Mouse (Mus musculus): ENCODE results near the gene Nfasc.

Nfasc gene

DNA sequence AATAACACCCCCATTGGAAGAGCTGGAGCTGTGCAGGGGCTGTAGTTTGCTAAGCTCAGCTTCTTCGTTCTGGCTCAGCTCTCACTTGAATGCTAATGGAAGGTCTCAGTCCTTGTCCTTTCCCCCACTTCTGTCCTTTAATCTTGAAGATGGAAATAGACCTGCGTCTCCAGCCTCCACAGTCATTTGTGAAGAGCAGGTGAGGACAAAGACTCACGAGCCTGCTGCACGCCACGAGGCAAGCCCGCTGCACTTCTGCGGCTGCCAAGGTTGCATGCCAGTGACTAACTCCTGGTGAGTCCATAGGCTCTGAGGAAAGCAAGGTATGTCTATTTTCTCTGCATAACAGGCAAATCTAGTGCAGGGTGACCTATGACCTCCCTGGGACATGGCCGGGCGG is 88.4 kb downstream of the Nfasc start:
- TF ChIP-seq NANOG (IDR thresholded peaks at IDR 0.05; ENCODE audit: borderline replicate concordance, low read length) (no peak), CTCF (conservative IDR thresholded peaks at IDR 0.05; ENCODE audit: low read length) (no peak), POU5F1 (IDR thresholded peaks at IDR 0.05; ENCODE audit: borderline replicate concordance, low read length) (no peak)
- peaks cover 40% of the 10 kb centered on the region for H3K4me1 ChIP-seq (replicated peaks; ENCODE audit: low read depth, low read length)
- H3K27me3 ChIP-seq (ENCODE audit: insufficient read depth, low read length): no peaks in the 10 kb centered on the region
- no peaks in the 10 kb centered on the region for H3K36me3 ChIP-seq (ENCODE audit: insufficient read depth, low read length)
- peak overlapping the region; percentile 60 for H3K4me3 ChIP-seq (replicated peaks; ENCODE audit: low read length)
- H3K9me3 ChIP-seq (ENCODE audit: low read length): no peaks in the 10 kb centered on the region

DNA sequence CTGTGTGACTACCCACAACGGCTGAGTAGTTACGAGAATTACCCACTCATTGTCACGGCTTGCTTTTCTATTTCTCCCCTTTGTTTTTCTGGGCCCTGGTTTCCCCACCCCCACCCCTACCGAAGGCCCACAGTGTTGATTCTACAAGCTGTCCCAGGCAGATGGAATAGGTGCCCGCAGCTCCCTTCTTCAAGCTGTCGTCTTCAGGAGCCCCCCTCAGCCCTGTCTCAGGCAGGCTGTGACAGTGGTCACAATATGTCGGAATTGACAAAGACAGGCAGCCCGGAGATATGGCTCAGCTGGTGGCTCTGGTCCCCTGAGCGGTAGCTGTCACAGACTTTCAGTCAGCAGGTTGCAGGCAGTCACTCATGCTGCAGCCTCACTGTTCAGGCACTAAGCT is 90.9 kb downstream of the Nfasc start:
- no peak overlapping the region for H3K4me3 ChIP-seq (replicated peaks; ENCODE audit: low read length)
- H3K36me3 ChIP-seq (ENCODE audit: insufficient read depth, low read length): no peaks in the 10 kb centered on the region
- H3K4me1 ChIP-seq (replicated peaks; ENCODE audit: low read depth, low read length): peaks cover 29% of the 10 kb centered on the region
- H3K9me3 ChIP-seq (ENCODE audit: low read length): no peaks in the 10 kb centered on the region
- TF ChIP-seq CTCF (conservative IDR thresholded peaks at IDR 0.05; ENCODE audit: low read length): no peak
- TF ChIP-seq POU5F1 (IDR thresholded peaks at IDR 0.05; ENCODE audit: borderline replicate concordance, low read length): no peak
- TF ChIP-seq NANOG (IDR thresholded peaks at IDR 0.05; ENCODE audit: borderline replicate concordance, low read length): no peak
- H3K27me3 ChIP-seq (ENCODE audit: insufficient read depth, low read length): peaks cover 3% of the 10 kb centered on the region; the same call in 1 of the 2 replicates

DNA sequence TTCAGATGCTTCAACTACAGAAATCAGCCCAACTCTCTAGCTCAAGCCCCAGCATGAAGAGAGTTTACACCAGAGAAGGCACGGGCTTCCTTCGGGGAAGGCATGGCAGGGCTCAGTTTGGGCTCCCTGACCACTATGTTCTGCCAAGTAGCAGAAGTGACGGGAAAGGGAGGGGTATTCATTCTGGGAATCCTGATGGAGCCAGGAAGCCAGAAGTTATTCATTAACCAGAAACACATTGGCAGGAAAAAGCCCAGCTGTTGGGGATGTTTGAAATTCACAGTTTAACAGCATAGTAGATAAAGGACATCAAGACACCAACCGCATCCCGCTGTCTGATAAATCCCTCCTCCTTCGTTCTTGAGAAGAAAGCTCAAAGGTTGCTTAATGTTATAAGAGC is 93.6 kb downstream of the Nfasc start:
- TF ChIP-seq CTCF (conservative IDR thresholded peaks at IDR 0.05; ENCODE audit: low read length) (no peak), NANOG (IDR thresholded peaks at IDR 0.05; ENCODE audit: borderline replicate concordance, low read length) (no peak), POU5F1 (IDR thresholded peaks at IDR 0.05; ENCODE audit: borderline replicate concordance, low read length) (no peak)
- no peak overlapping the region for H3K4me3 ChIP-seq (replicated peaks; ENCODE audit: low read length)
- H3K27me3 ChIP-seq (ENCODE audit: insufficient read depth, low read length): peaks cover 3% of the 10 kb centered on the region; the same call in 1 of the 2 replicates
- H3K36me3 ChIP-seq (ENCODE audit: insufficient read depth, low read length): no peaks in the 10 kb centered on the region
- no peaks in the 10 kb centered on the region for H3K9me3 ChIP-seq (ENCODE audit: low read length)
- peaks cover 3% of the 10 kb centered on the region for H3K4me1 ChIP-seq (replicated peaks; ENCODE audit: low read depth, low read length)

DNA sequence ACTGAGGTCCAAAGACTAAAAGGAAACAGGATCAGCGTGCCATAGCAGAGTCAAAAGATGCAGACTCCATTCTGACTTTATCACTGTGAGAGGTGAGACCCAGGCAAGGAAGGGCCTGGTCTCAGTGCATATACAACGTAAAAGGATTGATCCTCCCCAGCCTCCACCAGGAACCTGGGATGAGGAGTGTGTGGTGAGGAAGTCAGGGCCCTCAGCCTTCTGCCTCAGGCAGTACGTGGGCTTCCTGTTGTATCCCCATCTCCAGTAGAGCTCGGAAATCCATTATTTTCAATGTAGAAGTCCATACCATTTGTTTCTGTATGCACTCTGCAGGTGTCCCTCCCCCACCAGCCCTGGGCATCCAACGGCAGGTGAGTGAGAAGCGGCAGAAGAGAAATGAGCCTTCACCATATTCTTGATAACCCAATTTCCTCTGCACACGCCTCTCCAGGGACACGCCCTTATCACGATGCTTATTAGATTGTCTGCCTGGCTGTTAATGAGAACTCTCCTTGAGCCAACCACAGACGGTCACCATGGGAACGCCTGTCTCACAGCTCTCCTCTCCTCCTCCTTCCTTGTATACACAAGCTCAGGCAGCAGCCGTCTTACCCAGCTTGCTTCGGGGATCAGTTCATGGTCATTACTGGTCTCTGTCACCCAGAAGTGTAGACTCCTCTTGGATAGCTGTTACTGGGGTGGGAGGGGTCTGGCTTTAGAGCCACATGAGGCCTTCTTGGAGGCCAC is 100.4 kb downstream of the Nfasc start:
- H3K9me3 ChIP-seq (ENCODE audit: low read length): no peaks in the 10 kb centered on the region
- no peaks in the 10 kb centered on the region for H3K36me3 ChIP-seq (ENCODE audit: insufficient read depth, low read length)
- no peak for TF ChIP-seq CTCF (conservative IDR thresholded peaks at IDR 0.05; ENCODE audit: low read length)
- TF ChIP-seq NANOG (IDR thresholded peaks at IDR 0.05; ENCODE audit: borderline replicate concordance, low read length): no peak
- no peak for TF ChIP-seq POU5F1 (IDR thresholded peaks at IDR 0.05; ENCODE audit: borderline replicate concordance, low read length)
- no peak overlapping the region for H3K4me3 ChIP-seq (replicated peaks; ENCODE audit: low read length)
- 0 out of 2 replicates have a peak, but pooled peaks cover 4% of the 10 kb centered on the region for H3K4me1 ChIP-seq (replicated peaks; ENCODE audit: low read depth, low read length)
- peaks cover 11% of the 10 kb centered on the region for H3K27me3 ChIP-seq (ENCODE audit: insufficient read depth, low read length)

DNA sequence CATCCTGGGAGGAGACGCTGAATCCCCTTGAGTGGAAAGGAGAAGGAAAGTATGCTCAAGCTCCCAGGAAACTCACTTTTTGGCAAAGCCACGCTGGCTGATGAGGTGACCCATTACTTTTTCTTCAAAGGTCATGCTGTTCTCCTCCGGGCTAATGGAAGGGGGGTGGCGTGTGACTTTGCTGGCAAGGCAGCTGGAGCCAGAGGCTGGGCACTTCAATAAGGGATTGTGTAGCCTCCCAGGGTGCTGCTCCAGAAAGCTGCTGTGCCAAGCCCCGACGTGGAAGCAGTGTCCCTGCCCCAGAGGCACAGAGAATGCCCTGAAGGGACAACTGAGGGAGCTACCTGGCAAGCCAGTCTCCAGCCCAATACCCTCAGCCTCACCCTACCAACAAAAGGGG is 101.3 kb downstream of the Nfasc start:
- no peaks in the 10 kb centered on the region for H3K9me3 ChIP-seq (ENCODE audit: low read length)
- TF ChIP-seq POU5F1 (IDR thresholded peaks at IDR 0.05; ENCODE audit: borderline replicate concordance, low read length) (no peak), NANOG (IDR thresholded peaks at IDR 0.05; ENCODE audit: borderline replicate concordance, low read length) (no peak), CTCF (conservative IDR thresholded peaks at IDR 0.05; ENCODE audit: low read length) (no peak)
- no peaks in the 10 kb centered on the region for H3K36me3 ChIP-seq (ENCODE audit: insufficient read depth, low read length)
- H3K27me3 ChIP-seq (ENCODE audit: insufficient read depth, low read length): peaks cover 11% of the 10 kb centered on the region
- H3K4me1 ChIP-seq (replicated peaks; ENCODE audit: low read depth, low read length): 0 out of 2 replicates have a peak, but pooled peaks cover 4% of the 10 kb centered on the region
- no peak overlapping the region for H3K4me3 ChIP-seq (replicated peaks; ENCODE audit: low read length)

DNA sequence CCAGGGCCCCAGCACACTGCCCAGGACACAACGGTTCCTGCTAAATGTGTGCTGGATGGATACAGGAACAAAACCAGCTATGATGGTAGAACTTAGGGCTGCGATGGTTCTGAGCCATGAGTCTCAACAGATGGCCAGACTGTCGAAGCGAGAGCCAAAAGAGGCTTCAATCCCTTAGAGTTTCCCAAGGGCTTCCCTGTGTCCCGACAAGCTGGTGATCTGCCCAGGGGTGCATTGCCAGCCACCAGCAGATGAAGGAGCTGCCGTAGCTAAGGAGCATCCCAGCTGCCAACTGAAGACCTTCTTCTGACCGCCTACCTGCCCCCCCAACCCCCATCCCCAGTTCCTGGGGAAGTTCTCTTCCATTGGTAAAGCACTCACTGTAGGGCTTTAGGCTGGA is 104.3 kb downstream of the Nfasc start:
- H3K4me3 ChIP-seq (replicated peaks; ENCODE audit: low read length): no peak overlapping the region
- H3K4me1 ChIP-seq (replicated peaks; ENCODE audit: low read depth, low read length): 0 out of 2 replicates have a peak, but pooled peaks cover 4% of the 10 kb centered on the region
- peaks cover 14% of the 10 kb centered on the region for H3K27me3 ChIP-seq (ENCODE audit: insufficient read depth, low read length)
- H3K9me3 ChIP-seq (ENCODE audit: low read length): no peaks in the 10 kb centered on the region
- no peak for TF ChIP-seq CTCF (conservative IDR thresholded peaks at IDR 0.05; ENCODE audit: low read length)
- TF ChIP-seq POU5F1 (IDR thresholded peaks at IDR 0.05; ENCODE audit: borderline replicate concordance, low read length): no peak
- no peak for TF ChIP-seq NANOG (IDR thresholded peaks at IDR 0.05; ENCODE audit: borderline replicate concordance, low read length)
- no peaks in the 10 kb centered on the region for H3K36me3 ChIP-seq (ENCODE audit: insufficient read depth, low read length)

DNA sequence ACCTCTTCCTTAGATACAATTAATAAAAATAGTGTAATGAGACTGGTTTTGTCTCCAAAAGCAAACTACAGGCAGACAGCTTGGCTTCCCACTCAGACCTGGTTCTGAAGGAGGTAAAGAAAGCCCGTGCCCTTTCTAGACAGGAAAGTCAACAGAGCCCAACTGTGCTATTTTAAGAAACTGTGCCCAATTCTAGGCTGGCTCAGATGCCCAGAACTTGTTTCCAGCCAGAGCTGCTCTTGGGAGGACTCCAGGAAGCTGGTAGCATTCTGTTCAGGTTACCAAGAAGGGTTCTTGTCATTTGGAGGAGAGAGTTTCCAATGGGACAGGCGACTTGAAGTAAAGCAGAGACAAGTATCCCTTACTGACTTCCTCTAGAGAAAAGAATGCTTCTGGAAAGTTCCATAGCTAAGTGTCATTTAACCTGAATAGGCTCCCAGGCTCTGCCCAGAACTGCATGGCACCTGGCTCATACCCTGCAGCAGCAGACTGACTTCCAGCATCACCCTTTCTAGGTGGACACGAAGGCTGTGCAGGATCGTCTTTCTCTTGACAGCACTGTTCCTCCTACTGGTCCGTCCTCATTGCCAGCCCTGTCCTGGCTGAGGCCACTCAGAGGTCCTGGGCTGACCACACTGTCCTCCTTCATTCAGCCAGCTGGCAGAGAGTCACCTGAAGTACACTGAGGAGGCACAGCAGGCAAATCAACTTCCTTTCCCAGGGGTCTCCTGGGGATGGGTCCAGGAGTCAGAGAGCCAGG is 111.8 kb downstream of the Nfasc start:
- Histone ChIP-seq H3K4me1 (replicated peaks; ENCODE audit: low read depth, low read length) (0 out of 2 replicates have a peak, but pooled peaks cover 8% of the 10 kb centered on the region), H3K4me3 (replicated peaks; ENCODE audit: low read length) (no peak overlapping the region), H3K27me3 (ENCODE audit: insufficient read depth, low read length) (peaks cover 15% of the 10 kb centered on the region), H3K36me3 (ENCODE audit: insufficient read depth, low read length) (peaks cover 11% of the 10 kb centered on the region), H3K9me3 (ENCODE audit: low read length) (no peaks in the 10 kb centered on the region)
- TF ChIP-seq CTCF (conservative IDR thresholded peaks at IDR 0.05; ENCODE audit: low read length): no peak
- no peak for TF ChIP-seq POU5F1 (IDR thresholded peaks at IDR 0.05; ENCODE audit: borderline replicate concordance, low read length)
- TF ChIP-seq NANOG (IDR thresholded peaks at IDR 0.05; ENCODE audit: borderline replicate concordance, low read length): no peak

DNA sequence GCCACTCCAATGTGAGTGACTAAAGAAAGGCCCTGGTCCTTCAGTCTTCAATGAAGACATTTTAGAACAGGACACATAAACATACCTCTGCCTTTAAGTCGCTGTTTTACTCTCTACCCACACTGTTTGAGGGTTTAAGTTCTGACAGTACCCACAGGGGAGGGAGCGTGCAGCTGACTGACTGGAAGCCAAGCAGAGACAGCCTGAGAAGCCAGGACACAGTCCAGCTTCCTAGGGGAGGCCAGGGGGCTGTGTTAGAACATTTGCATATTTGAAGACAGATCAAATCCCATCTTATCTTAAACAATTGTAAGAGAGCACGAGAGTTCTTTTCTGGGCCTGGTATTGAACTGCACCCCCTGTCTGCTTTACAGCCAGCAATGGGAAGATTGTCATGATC is 113.0 kb downstream of the Nfasc start:
- H3K4me1 ChIP-seq (replicated peaks; ENCODE audit: low read depth, low read length): peaks cover 16% of the 10 kb centered on the region
- H3K9me3 ChIP-seq (ENCODE audit: low read length): no peaks in the 10 kb centered on the region
- peaks cover 16% of the 10 kb centered on the region for H3K27me3 ChIP-seq (ENCODE audit: insufficient read depth, low read length)
- peaks cover 11% of the 10 kb centered on the region for H3K36me3 ChIP-seq (ENCODE audit: insufficient read depth, low read length)
- H3K4me3 ChIP-seq (replicated peaks; ENCODE audit: low read length): no peak overlapping the region
- TF ChIP-seq CTCF (conservative IDR thresholded peaks at IDR 0.05; ENCODE audit: low read length): no peak
- TF ChIP-seq POU5F1 (IDR thresholded peaks at IDR 0.05; ENCODE audit: borderline replicate concordance, low read length): no peak
- TF ChIP-seq NANOG (IDR thresholded peaks at IDR 0.05; ENCODE audit: borderline replicate concordance, low read length): no peak
